Mouse (Mus musculus): ENCODE data around the gene Cenpe.

- TF ChIP-seq POLR2A (IDR thresholded peaks at IDR 0.05; ENCODE audit: borderline replicate concordance, extremely low read depth, insufficient read depth, insufficient read length, poor library complexity, severe bottlenecking) (no peak), CTCF (IDR thresholded peaks at IDR 0.05; ENCODE audit: borderline replicate concordance, extremely low read depth, insufficient read depth, insufficient read length) (no peak)
These were observed 11.7 kb upstream of the Cenpe start for GRCm38 (mm10) chr3:135200409-135201303.

Measured in brain, embryonic 14.5 days (tissue).